Mouse (Mus musculus): ENCODE data around the gene Hikeshi.
A peak's percentile ranks its signal among the peaks of the same experiment; 100 is the strongest.

The Hikeshi gene

GRCm38 (mm10) chr7:89913432-89914158 lies 27.4 kb downstream of the Hikeshi start:
- no peak for DNase-seq

- DNase-seq = no peak
Observed at GRCm38 (mm10) chr7:89912356-89912755, 28.6 kb downstream of the Hikeshi start.

GRCm38 (mm10) chr7:89909711-89910110 lies 31.3 kb downstream of the Hikeshi start:
- no peak for DNase-seq

GRCm38 (mm10) chr7:89908899-89909621 lies 31.9 kb downstream of the Hikeshi start:
- DNase-seq = no peak

- DNase-seq = no peak
Observed at GRCm38 (mm10) chr7:89908421-89908820, 32.6 kb downstream of the Hikeshi start.

- DNase-seq = peak; percentile 52
Observed at GRCm38 (mm10) chr7:89907950-89908349, 33.1 kb downstream of the Hikeshi start.

GRCm38 (mm10) chr7:89903442-89904343 lies 37.3 kb downstream of the Hikeshi start, which contains the start of gene Ccdc81:
Gene Ccdc81, minus strand, starts transcription at chr7:89903629.
- DNase-seq = no peak

GRCm38 (mm10) chr7:89903007-89903406 lies 38.0 kb downstream of the Hikeshi start:
- no peak for DNase-seq

GRCm38 (mm10) chr7:89891856-89892255 lies 49.1 kb downstream of the Hikeshi start:
- no peak for DNase-seq

- DNase-seq = no peak
Observed at GRCm38 (mm10) chr7:89891412-89891811, 49.6 kb downstream of the Hikeshi start.

- no peak for DNase-seq
Observed at GRCm38 (mm10) chr7:89884551-89884950, 56.5 kb downstream of the Hikeshi start.

- no peak for DNase-seq
Observed at GRCm38 (mm10) chr7:89879686-89880085, 61.3 kb downstream of the Hikeshi start.
